17 mouse cellular contexts compared by ENCODE assay signal in genomic region chr2:6523924-6524300, GRCm38 (mm10).
DNase-seq lines count a peak whose midpoint lies in the region; ATAC-seq lines count a peak whose summit lies in the region.
"Had no signal": no experiment of that assay in that cellular context is flagged by ENCODE, and none has a peak within 500 bp of the region (broad histone marks: within the 10 kb centered on the region; RNA-seq: fewer than 3 reads in every experiment).

No protein-coding gene starts in this region.

- no peak for ATAC-seq in embryonic facial prominence, embryonic 12.5 days (ENCODE audit: insufficient number of reproducible peaks, insufficient read depth, low FRiP score, low TSS enrichment)
- no peak for ATAC-seq in megakaryocyte, adult 5-6 weeks (ENCODE audit: poor library complexity, severe bottlenecking)
- ATAC-seq in hindbrain, embryonic 14.5 days (ENCODE audit: low FRiP score): no peak
- ATAC-seq: CD4-positive, CD25-positive, alpha-beta regulatory T cell, adult 4 months; inflammation-experienced regulatory T-cells, adult 6 months had no signal

- 0 out of 2 replicates have a peak overlapping the region, but pooled peaks have one; percentile 32 for H3K27ac ChIP-seq in embryonic facial prominence, embryonic 12.5 days
- H3K27ac ChIP-seq in embryonic facial prominence, embryonic 10.5 days (replicated peaks): no peak overlapping the region
- H3K27ac ChIP-seq in hindbrain, embryonic 14.5 days: no peak overlapping the region
- H3K27ac ChIP-seq: heart, embryonic 13.5 days; limb, embryonic 15.5 days had no signal

- no peaks in the 10 kb centered on the region for H3K9me3 ChIP-seq in embryonic facial prominence, embryonic 12.5 days
- H3K9me3 ChIP-seq in embryonic facial prominence, embryonic 10.5 days: no peaks in the 10 kb centered on the region
- no peaks in the 10 kb centered on the region for H3K9me3 ChIP-seq in megakaryocyte, embryonic 14.5 days
- no peaks in the 10 kb centered on the region for H3K9me3 ChIP-seq in hindbrain, embryonic 14.5 days (ENCODE audit: control insufficient read depth, low read length)
- H3K9me3 ChIP-seq: G1E; heart, embryonic 13.5 days; limb, embryonic 15.5 days had no signal

- H3K4me2 ChIP-seq in embryonic facial prominence, embryonic 12.5 days (replicated peaks): no peak overlapping the region
- no peak overlapping the region for H3K4me2 ChIP-seq in hindbrain, embryonic 14.5 days (replicated peaks)
- H3K4me2 ChIP-seq: heart, embryonic 13.5 days; limb, embryonic 15.5 days had no signal

- 93% methylated on average over 10 of the region's 10 CpGs for WGBS in embryonic facial prominence, embryonic 12.5 days
- 94% methylated on average over 10 of the region's 10 CpGs for WGBS in embryonic facial prominence, embryonic 10.5 days
- WGBS in hindbrain, embryonic 14.5 days: 95% methylated on average over 10 of the region's 10 CpGs

- H3K4me3 ChIP-seq in embryonic facial prominence, embryonic 12.5 days: no peak overlapping the region
- H3K4me3 ChIP-seq in embryonic facial prominence, embryonic 10.5 days: no peak overlapping the region
- H3K4me3 ChIP-seq in megakaryocyte, embryonic 14.5 days (replicated peaks): peak overlapping the region; percentile 59
- no peak overlapping the region for H3K4me3 ChIP-seq in hindbrain, embryonic 14.5 days (replicated peaks; ENCODE audit: low read length)
- H3K4me3 ChIP-seq: heart, embryonic 13.5 days; limb, embryonic 15.5 days had no signal

- H3K4me1 ChIP-seq in embryonic facial prominence, embryonic 12.5 days: 0 out of 2 replicates have a peak, but pooled peaks cover 4% of the 10 kb centered on the region
- H3K4me1 ChIP-seq in embryonic facial prominence, embryonic 10.5 days: peaks cover 5% of the 10 kb centered on the region; the same call in 1 of the 2 replicates
- peaks cover 45% of the 10 kb centered on the region for H3K4me1 ChIP-seq in megakaryocyte, embryonic 14.5 days
- no peaks in the 10 kb centered on the region for H3K4me1 ChIP-seq in hindbrain, embryonic 14.5 days (replicated peaks; ENCODE audit: control insufficient read depth, insufficient read depth, low read length)
- H3K4me1 ChIP-seq: limb, embryonic 15.5 days had no signal

- H3K27me3 ChIP-seq in embryonic facial prominence, embryonic 12.5 days: no peaks in the 10 kb centered on the region
- H3K27me3 ChIP-seq in embryonic facial prominence, embryonic 10.5 days (replicated peaks; ENCODE audit: low read depth, poor library complexity, severe bottlenecking): no peaks in the 10 kb centered on the region
- peaks cover 3% of the 10 kb centered on the region for H3K27me3 ChIP-seq in megakaryocyte, embryonic 14.5 days (replicated peaks)
- no peaks in the 10 kb centered on the region for H3K27me3 ChIP-seq in hindbrain, embryonic 14.5 days (ENCODE audit: control insufficient read depth, insufficient read depth, low read length)
- H3K27me3 ChIP-seq: heart, embryonic 13.5 days; limb, embryonic 15.5 days had no signal

- no peaks in the 10 kb centered on the region for H3K36me3 ChIP-seq in embryonic facial prominence, embryonic 12.5 days
- no peaks in the 10 kb centered on the region for H3K36me3 ChIP-seq in embryonic facial prominence, embryonic 10.5 days (replicated peaks)
- H3K36me3 ChIP-seq in megakaryocyte, embryonic 14.5 days (replicated peaks; ENCODE audit: low read length): no peaks in the 10 kb centered on the region
- no peaks in the 10 kb centered on the region for H3K36me3 ChIP-seq in hindbrain, embryonic 14.5 days (replicated peaks; ENCODE audit: control insufficient read depth, insufficient read depth)
- H3K36me3 ChIP-seq: G1E; heart, embryonic 13.5 days; limb, embryonic 15.5 days had no signal

- H3K9ac ChIP-seq in embryonic facial prominence, embryonic 12.5 days: no peak overlapping the region
- no peak overlapping the region for H3K9ac ChIP-seq in hindbrain, embryonic 14.5 days
- H3K9ac ChIP-seq: heart, embryonic 13.5 days; limb, embryonic 15.5 days had no signal

- DNase-seq in embryonic facial prominence, embryonic 10.5 days (ENCODE audit: low spot score): no peak
- peak; percentile 1 for DNase-seq in heart, postnatal 4 days
- no peak for DNase-seq in heart, postnatal 25 days (ENCODE audit: low spot score)
- peak; percentile 53 to 58 for DNase-seq in layer of hippocampus, postnatal 36 days
- no peak for DNase-seq in hindbrain, embryonic 14.5 days (ENCODE audit: low spot score)
- DNase-seq: cerebellum, postnatal 10 days; embryo, embryonic 11 days; gastrocnemius, postnatal 36 days; thymus, adult 18-20 months had no signal

- intact Hi-C loops in heart, postnatal 25 days (cut with DNase I): no loop called here

Comparison
In these comparisons a context has a peak if more than half of its experiments do, and no peak if none do; other contexts are left out.
1. DNase-seq: peak in heart, postnatal 4 days (single experiment) and layer of hippocampus, postnatal 36 days (2 of 2); none in embryonic facial prominence, embryonic 10.5 days (single experiment), heart, postnatal 25 days (single experiment) and hindbrain, embryonic 14.5 days (single experiment).